Mouse (Mus musculus): Measurements from ENCODE around the gene Vmn1r227. TPM values are rescaled to one million over a fixed set of nuclear protein-coding genes. Genes with fewer than 3 reads are reported as not detected.

Vmn1r227 gene
- total RNA-seq (2021): not detected

- no peak for DNase-seq (ENCODE audit: low spot score in 2 of 2)
- intact Hi-C loops (cut with DNase I): no loop called here
Measured at GRCm38 (mm10) chr17:20729543-20729942, at the start of gene Vmn1r227. TSS of gene Vmn1r227 (plus strand) at chr17:20729843.

DNA sequence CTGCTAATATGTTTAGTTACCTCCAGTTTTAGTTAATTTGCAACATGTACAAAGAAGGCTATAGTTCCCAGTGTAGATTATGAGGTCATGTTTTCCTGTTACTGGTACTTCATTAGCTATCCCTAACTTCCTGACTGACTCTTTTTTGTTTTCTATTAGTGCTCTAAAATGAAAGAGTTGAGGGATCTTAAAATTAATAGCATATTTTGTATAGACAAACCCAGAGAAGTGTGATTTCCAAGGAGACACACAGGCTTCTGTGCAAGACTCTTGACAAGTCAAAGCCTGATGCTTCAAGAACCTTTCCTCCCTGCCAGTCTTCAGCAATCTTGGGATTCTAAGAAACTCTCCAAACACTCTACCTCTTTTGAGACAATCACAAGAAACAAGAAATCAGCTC lies 47.1 kb upstream of the Vmn1r227 start, which contains the start of gene Vmn1r226:
Gene Vmn1r226 (plus strand): TSS at position 301 of the 400 bp plus-strand sequence.
- intact Hi-C loops (cut with DNase I): no loop called here
- DNase-seq (ENCODE audit: low spot score in 2 of 2): no peak

DNA sequence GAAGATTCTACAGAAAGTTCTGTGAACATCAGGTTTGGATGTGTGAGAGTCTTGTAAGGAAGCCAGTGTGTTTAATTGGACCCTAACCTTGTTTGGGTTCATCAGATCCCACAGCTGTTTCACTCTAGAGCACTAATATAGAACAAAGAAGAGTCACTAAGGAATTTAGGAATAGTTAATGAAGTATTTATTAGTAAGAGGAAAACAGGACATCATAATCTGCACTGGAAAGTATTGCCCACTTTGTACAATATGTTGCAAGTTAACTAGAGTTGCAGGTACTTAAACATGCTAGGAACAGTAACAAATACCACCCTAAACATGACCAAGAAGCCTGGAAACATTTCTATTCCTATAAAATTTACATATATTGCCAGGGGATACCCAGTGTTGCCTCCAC lies 56.4 kb downstream of the Vmn1r227 start, which contains the start of gene Vmn1r228:
Gene Vmn1r228 (minus strand): TSS at position 101 of the 400 bp plus-strand sequence.
- no peak for DNase-seq (ENCODE audit: low spot score in 2 of 2)
- intact Hi-C loops (cut with DNase I): no loop called here

Other genes starting within 250 kb of the Vmn1r227 start
- gene Vmn2r108, start 248.5 kb upstream of the Vmn1r227 start, total RNA-seq (2021): not detected
- gene Vmn1r225, start 231.7 kb upstream of the Vmn1r227 start, total RNA-seq (2021): not detected
- not detected for gene Vmn2r109, start 165.1 kb upstream of the Vmn1r227 start, total RNA-seq (2021)
- not detected for gene Vmn2r110, start 133.4 kb upstream of the Vmn1r227 start, total RNA-seq (2021)
- not detected for gene Fpr-rs3, start 105.0 kb upstream of the Vmn1r227 start, total RNA-seq (2021)
- gene Vmn1r226, start 47.0 kb upstream of the Vmn1r227 start, total RNA-seq (2021): not detected
- not detected for gene Vmn1r228, start 56.3 kb downstream of the Vmn1r227 start, total RNA-seq (2021)
- under 1 TPM; 0.07 to 0.09 TPM for gene Vmn1r229, start 81.7 kb downstream of the Vmn1r227 start, total RNA-seq (2021)
- not detected for gene Vmn1r230, start 110.6 kb downstream of the Vmn1r227 start, total RNA-seq (2021)
- not detected for gene Vmn1r231, start 175.2 kb downstream of the Vmn1r227 start, total RNA-seq (2021)
- not detected for gene Vmn1r232, start 189.9 kb downstream of the Vmn1r227 start, total RNA-seq (2021)
- gene Ppp2r1a, start 215.5 kb downstream of the Vmn1r227 start, total RNA-seq (2021): 100 to 1,000 TPM; 612 to 620 TPM

Measured in left cerebral cortex, postnatal 25 days (tissue).